Mouse (Mus musculus) small intestine, adult 2 months (tissue): ENCODE data around the gene Hoxc13. TPM values are rescaled to one million over a fixed set of nuclear protein-coding genes. Genes with fewer than 3 reads are reported as not detected.

ENCODE experiments used
- H3K27ac ChIP-seq: fragments of 200-500 bp; 2 replicates; pipeline ENCODE4 v1.5.1; 2012; ENCODE audit warnings: low read depth, low read length, control low read depth, inconsistent platforms; ENCODE audit not compliant: insufficient read depth
- H3K27me3 ChIP-seq: fragments of 200-500 bp; 2 replicates; pipeline ENCODE4 v1.6.1; 2012; ENCODE audit warnings: mild to moderate bottlenecking, moderate library complexity, low read length, inconsistent platforms; ENCODE audit not compliant: control insufficient read depth, insufficient read depth
- H3K36me3 ChIP-seq: fragments of 200-500 bp; 2 replicates; pipeline ENCODE4 v1.6.1; 2012; ENCODE audit warnings: mild to moderate bottlenecking, low read length, control low read depth, inconsistent platforms; ENCODE audit not compliant: control insufficient read depth, insufficient read depth
- H3K4me1 ChIP-seq: fragments of 200-500 bp; 2 replicates; pipeline ENCODE4 v1.6.1; 2012; ENCODE audit warnings: low read length, inconsistent platforms, mixed read lengths; ENCODE audit not compliant: control insufficient read depth, insufficient read depth, insufficient read length
- H3K4me3 ChIP-seq: fragments of 200-500 bp; 2 replicates; pipeline ENCODE4 v1.5.1; 2012; ENCODE audit warnings: low read depth, mild to moderate bottlenecking, control low read depth, inconsistent platforms, low read length, moderate library complexity
- CTCF ChIP-seq: fragments of 200-500 bp; IDR thresholded peaks from 2 replicates; pipeline ENCODE4 v1.5.1; 2012; ENCODE audit warnings: low read depth, mild to moderate bottlenecking, control low read depth, inconsistent platforms, low read length, moderate library complexity, mixed read lengths; ENCODE audit not compliant: insufficient replicate concordance, insufficient read length; ENCODE audit errors: extremely low read depth
- POLR2A ChIP-seq: fragments of 200-500 bp; IDR thresholded peaks from 2 replicates; pipeline ENCODE4 v1.6.1; 2012; ENCODE audit warnings: low read depth, mild to moderate bottlenecking, control low read depth, inconsistent platforms, low read length, moderate library complexity
- WGBS: fragments of 180-500 bp; shearing (Covaris S2); methylation state at CpG from one replicate; pipeline ENCODE4 v1.1.7; 2018; 5-methylcytosine and 5-hydroxymethylcytosine counted together
- polyA plus RNA-seq: library from polyadenylated mRNA; depleted of rRNA; stranded (reverse); fragments of >200 nt; gene quantifications from 2 replicates; pipeline ENCODE4 v1.2.3, GENCODE M21; 2012

The Hoxc13 gene
- polyA plus RNA-seq, 1 experiment: not detected

DNA sequence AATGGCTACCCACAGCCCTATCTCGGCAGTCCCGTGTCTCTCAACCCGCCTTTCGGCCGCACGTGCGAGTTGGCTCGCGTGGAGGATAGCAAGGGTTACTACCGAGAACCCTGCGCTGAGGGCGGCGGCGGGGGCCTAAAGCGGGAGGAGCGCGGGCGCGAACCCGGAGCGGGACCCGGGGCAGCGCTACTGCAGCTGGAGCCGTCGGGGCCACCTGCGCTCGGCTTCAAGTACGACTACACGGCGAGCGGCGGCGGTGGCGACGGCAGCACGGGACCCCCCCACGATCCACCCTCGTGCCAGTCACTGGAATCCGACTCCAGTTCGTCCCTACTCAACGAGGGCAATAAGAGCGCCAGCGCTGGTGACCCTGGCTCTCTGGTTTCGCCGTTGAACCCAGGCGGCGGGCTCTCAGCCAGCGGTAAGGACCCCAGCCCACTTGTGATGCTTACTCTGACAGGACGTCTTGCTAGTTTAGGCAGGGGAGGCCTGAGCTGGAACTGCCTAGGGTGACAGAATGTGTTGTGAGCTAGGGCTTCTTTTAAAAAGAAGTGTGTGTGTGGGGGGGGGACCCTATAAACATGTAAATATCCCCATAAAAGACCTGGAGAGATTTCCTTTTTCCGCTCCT is 16.2 kb downstream of the Hoxc13 start:
- no peaks in the 10 kb centered on the region for H3K36me3 ChIP-seq
- TF ChIP-seq POLR2A: no peak
- no peak for TF ChIP-seq CTCF
- peaks cover 85% of the 10 kb centered on the region for H3K27me3 ChIP-seq
- no peak overlapping the region for H3K27ac ChIP-seq
- 6% methylated on average over 50 of the region's 50 CpGs for WGBS
- H3K4me1 ChIP-seq: no peaks in the 10 kb centered on the region
- H3K4me3 ChIP-seq: no peak overlapping the region

GRCm38 (mm10) chr15:102939256-102940155 is 18.6 kb downstream of the Hoxc13 start:
- no peak overlapping the region for H3K27ac ChIP-seq
- no peaks in the 10 kb centered on the region for H3K36me3 ChIP-seq
- WGBS: 7% methylated on average over 34 of the region's 34 CpGs
- no peak for TF ChIP-seq POLR2A
- H3K4me1 ChIP-seq: 0 out of 2 replicates have a peak, but pooled peaks cover 2% of the 10 kb centered on the region
- H3K4me3 ChIP-seq: no peak overlapping the region
- H3K27me3 ChIP-seq: peaks cover 76% of the 10 kb centered on the region

DNA sequence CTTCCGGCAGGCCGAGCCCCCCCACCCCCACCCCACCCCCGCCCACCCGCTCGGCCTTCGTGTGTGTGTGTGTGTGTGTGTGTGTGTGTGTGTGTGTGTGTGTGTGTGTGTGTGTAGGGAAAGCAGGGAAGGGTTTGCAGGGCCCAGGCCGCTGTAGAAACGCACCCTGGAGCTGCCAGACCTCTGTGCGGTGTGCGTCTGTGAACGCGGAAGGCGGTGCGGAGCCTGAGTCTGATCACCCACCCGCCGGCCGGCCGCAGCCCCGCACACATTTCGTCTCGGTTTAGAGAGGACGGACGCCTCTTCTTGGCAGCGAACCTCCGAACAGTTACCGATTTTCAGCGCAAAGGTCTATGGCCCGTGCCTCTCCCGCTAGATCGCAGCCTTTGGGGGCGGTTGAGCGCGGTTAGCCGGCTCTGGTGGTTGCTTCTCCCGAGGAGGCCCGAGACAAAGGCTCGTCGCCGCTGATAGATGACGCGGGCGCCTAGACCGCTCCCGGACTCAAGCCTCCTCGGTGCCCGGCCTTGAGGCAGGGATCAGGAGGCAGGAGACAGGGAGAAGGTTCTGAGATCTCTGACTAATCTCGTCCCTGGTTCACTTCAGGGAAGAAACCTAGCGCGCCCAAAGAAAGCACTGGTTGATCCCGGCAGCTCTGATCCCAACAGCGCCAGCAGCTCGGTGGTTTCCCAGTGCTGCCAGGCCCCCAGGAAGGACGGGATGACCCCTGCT is 22.0 kb downstream of the Hoxc13 start:
- TF ChIP-seq CTCF: no peak
- TF ChIP-seq POLR2A: no peak
- H3K4me1 ChIP-seq: 0 out of 2 replicates have a peak, but pooled peaks cover 2% of the 10 kb centered on the region
- 2% methylated on average over 51 of the region's 53 CpGs for WGBS
- H3K4me3 ChIP-seq: no peak overlapping the region
- no peak overlapping the region for H3K27ac ChIP-seq
- peaks cover 75% of the 10 kb centered on the region for H3K27me3 ChIP-seq
- no peaks in the 10 kb centered on the region for H3K36me3 ChIP-seq

DNA sequence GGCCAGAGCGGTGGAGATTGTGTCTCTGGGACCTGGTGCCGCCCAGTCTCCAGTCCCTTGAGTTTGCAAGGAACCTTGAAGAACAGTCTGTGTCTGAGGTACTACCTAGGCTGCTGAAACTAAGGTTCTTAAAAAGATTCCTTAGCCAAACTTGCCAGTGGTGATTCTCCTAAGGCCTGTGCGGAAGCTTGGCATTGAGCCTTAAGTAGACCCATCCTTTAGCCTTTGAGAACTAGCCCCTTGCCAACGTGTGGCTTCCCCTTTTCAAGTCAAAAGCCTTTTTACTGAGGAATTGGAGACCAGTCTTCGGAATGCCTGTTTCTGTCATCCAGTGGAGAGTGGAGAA is 22.5 kb downstream of the Hoxc13 start:
- H3K4me3 ChIP-seq: no peak overlapping the region
- H3K27ac ChIP-seq: no peak overlapping the region
- 13% methylated on average over 5 of the region's 5 CpGs for WGBS
- no peaks in the 10 kb centered on the region for H3K36me3 ChIP-seq
- 0 out of 2 replicates have a peak, but pooled peaks cover 2% of the 10 kb centered on the region for H3K4me1 ChIP-seq
- H3K27me3 ChIP-seq: peaks cover 75% of the 10 kb centered on the region
- TF ChIP-seq CTCF (no peak), POLR2A (no peak)

GRCm38 (mm10) chr15:102945185-102946077 is 24.5 kb downstream of the Hoxc13 start:
- Histone ChIP-seq H3K27ac (no peak overlapping the region), H3K4me1 (0 out of 2 replicates have a peak, but pooled peaks cover 2% of the 10 kb centered on the region), H3K4me3 (no peak overlapping the region), H3K36me3 (no peaks in the 10 kb centered on the region), H3K27me3 (peaks cover 77% of the 10 kb centered on the region)
- TF ChIP-seq CTCF: no peak
- no peak for TF ChIP-seq POLR2A
- WGBS: 17% methylated on average over 22 of the region's 22 CpGs

GRCm38 (mm10) chr15:102947276-102947675 is 26.4 kb downstream of the Hoxc13 start:
- WGBS: 7% methylated on average over 9 of the region's 9 CpGs
- Histone ChIP-seq H3K36me3 (no peaks in the 10 kb centered on the region), H3K27me3 (peaks cover 80% of the 10 kb centered on the region), H3K4me3 (no peak overlapping the region), H3K4me1 (0 out of 2 replicates have a peak, but pooled peaks cover 2% of the 10 kb centered on the region), H3K27ac (no peak overlapping the region)
- TF ChIP-seq POLR2A (no peak), CTCF (no peak)
